Mouse (Mus musculus): Measurements from ENCODE around the gene Bmp10. TPM values are rescaled to one million over a fixed set of nuclear protein-coding genes. Genes with fewer than 3 reads are reported as not detected.
"Not testable (repeated sequence)": the region's sequence is repeated elsewhere in the genome, so short reads cannot be mapped to it uniquely, and the experiment has no call there.

The Bmp10 gene
- polyA plus RNA-seq, 1 experiment: not detected

- TF ChIP-seq CTCF (IDR thresholded peaks at IDR 0.05; ENCODE audit: control insufficient read depth, insufficient read depth, low read length) (no peak), POLR2A (IDR thresholded peaks at IDR 0.05; ENCODE audit: borderline replicate concordance, control insufficient read depth, low read depth, low read length) (no peak)
Observed at GRCm38 (mm10) chr6:87451771-87452170, 23.0 kb downstream of the Bmp10 start.

GRCm38 (mm10) chr6:87455507-87455906 is 26.7 kb downstream of the Bmp10 start:
- H3K27ac ChIP-seq (ENCODE audit: control insufficient read depth, insufficient read depth, low read depth, low read length, poor library complexity): no peak overlapping the region
- TF ChIP-seq CTCF (IDR thresholded peaks at IDR 0.05; ENCODE audit: control insufficient read depth, insufficient read depth, low read length): no peak
- no peak for TF ChIP-seq POLR2A (IDR thresholded peaks at IDR 0.05; ENCODE audit: borderline replicate concordance, control insufficient read depth, low read depth, low read length)
- WGBS: 67% methylated on average over 6 of the region's 6 CpGs
- H3K4me3 ChIP-seq (replicated peaks; ENCODE audit: control insufficient read depth, low read depth, low read length): no peak overlapping the region
- no peaks in the 10 kb centered on the region for H3K4me1 ChIP-seq (ENCODE audit: control insufficient read depth, insufficient read depth, low read length)

More at GRCm38 (mm10) chr6:87451771-87452170, 23.0 kb downstream of the Bmp10 start:
- H3K4me1 ChIP-seq (ENCODE audit: control insufficient read depth, insufficient read depth, low read length): no peaks in the 10 kb centered on the region
- WGBS: 80% methylated on average over 3 of the region's 3 CpGs
- H3K4me3 ChIP-seq (replicated peaks; ENCODE audit: control insufficient read depth, low read depth, low read length): no peak overlapping the region
- no peak overlapping the region for H3K27ac ChIP-seq (ENCODE audit: control insufficient read depth, insufficient read depth, low read depth, low read length, poor library complexity)

- H3K4me1 ChIP-seq (ENCODE audit: control insufficient read depth, insufficient read depth, low read length): no peaks in the 10 kb centered on the region
- WGBS: 40% methylated on average over 12 of the region's 12 CpGs
- no peak overlapping the region for H3K4me3 ChIP-seq (replicated peaks; ENCODE audit: control insufficient read depth, low read depth, low read length)
- no peak overlapping the region for H3K27ac ChIP-seq (ENCODE audit: control insufficient read depth, insufficient read depth, low read depth, low read length, poor library complexity)
- peak; percentile 96 for TF ChIP-seq CTCF (IDR thresholded peaks at IDR 0.05; ENCODE audit: control insufficient read depth, insufficient read depth, low read length)
- no peak for TF ChIP-seq POLR2A (IDR thresholded peaks at IDR 0.05; ENCODE audit: borderline replicate concordance, control insufficient read depth, low read depth, low read length)
Observed at GRCm38 (mm10) chr6:87466221-87466620, 37.4 kb downstream of the Bmp10 start.

GRCm38 (mm10) chr6:87467373-87467772 is 38.6 kb downstream of the Bmp10 start:
- 95% methylated on average over 1 of the region's 1 CpGs for WGBS
- no peak for TF ChIP-seq CTCF (IDR thresholded peaks at IDR 0.05; ENCODE audit: control insufficient read depth, insufficient read depth, low read length)
- no peak for TF ChIP-seq POLR2A (IDR thresholded peaks at IDR 0.05; ENCODE audit: borderline replicate concordance, control insufficient read depth, low read depth, low read length)
- Histone ChIP-seq H3K4me3 (replicated peaks; ENCODE audit: control insufficient read depth, low read depth, low read length) (no peak overlapping the region), H3K27ac (ENCODE audit: control insufficient read depth, insufficient read depth, low read depth, low read length, poor library complexity) (no peak overlapping the region), H3K4me1 (ENCODE audit: control insufficient read depth, insufficient read depth, low read length) (no peaks in the 10 kb centered on the region)

- Histone ChIP-seq H3K4me3 (replicated peaks; ENCODE audit: control insufficient read depth, low read depth, low read length) (no peak overlapping the region), H3K4me1 (ENCODE audit: control insufficient read depth, insufficient read depth, low read length) (no peaks in the 10 kb centered on the region), H3K27ac (ENCODE audit: control insufficient read depth, insufficient read depth, low read depth, low read length, poor library complexity) (no peak overlapping the region)
- no peak for TF ChIP-seq CTCF (IDR thresholded peaks at IDR 0.05; ENCODE audit: control insufficient read depth, insufficient read depth, low read length)
- no peak for TF ChIP-seq POLR2A (IDR thresholded peaks at IDR 0.05; ENCODE audit: borderline replicate concordance, control insufficient read depth, low read depth, low read length)
- WGBS: 84% methylated on average over 10 of the region's 10 CpGs
Observed at GRCm38 (mm10) chr6:87468372-87468771, 39.6 kb downstream of the Bmp10 start.

GRCm38 (mm10) chr6:87470098-87470497 is 41.3 kb downstream of the Bmp10 start:
- H3K4me3 ChIP-seq (replicated peaks; ENCODE audit: control insufficient read depth, low read depth, low read length); H3K4me1 ChIP-seq (ENCODE audit: control insufficient read depth, insufficient read depth, low read length); H3K27ac ChIP-seq (ENCODE audit: control insufficient read depth, insufficient read depth, low read depth, low read length, poor library complexity): not testable (repeated sequence)
- 91% methylated on average over 12 of the region's 12 CpGs for WGBS

- Histone ChIP-seq H3K4me3 (replicated peaks; ENCODE audit: control insufficient read depth, low read depth, low read length) (no peak overlapping the region), H3K4me1 (ENCODE audit: control insufficient read depth, insufficient read depth, low read length) (no peaks in the 10 kb centered on the region), H3K27ac (ENCODE audit: control insufficient read depth, insufficient read depth, low read depth, low read length, poor library complexity) (no peak overlapping the region)
- no peak for TF ChIP-seq CTCF (IDR thresholded peaks at IDR 0.05; ENCODE audit: control insufficient read depth, insufficient read depth, low read length)
- no peak for TF ChIP-seq POLR2A (IDR thresholded peaks at IDR 0.05; ENCODE audit: borderline replicate concordance, control insufficient read depth, low read depth, low read length)
- WGBS: 85% methylated on average over 5 of the region's 5 CpGs
Observed at GRCm38 (mm10) chr6:87475223-87475622, 46.4 kb downstream of the Bmp10 start.

- Histone ChIP-seq H3K27ac (ENCODE audit: control insufficient read depth, insufficient read depth, low read depth, low read length, poor library complexity) (no peak overlapping the region), H3K4me3 (replicated peaks; ENCODE audit: control insufficient read depth, low read depth, low read length) (no peak overlapping the region), H3K4me1 (ENCODE audit: control insufficient read depth, insufficient read depth, low read length) (no peaks in the 10 kb centered on the region)
- TF ChIP-seq POLR2A (IDR thresholded peaks at IDR 0.05; ENCODE audit: borderline replicate concordance, control insufficient read depth, low read depth, low read length): no peak
- no peak for TF ChIP-seq CTCF (IDR thresholded peaks at IDR 0.05; ENCODE audit: control insufficient read depth, insufficient read depth, low read length)
- WGBS: 74% methylated on average over 4 of the region's 4 CpGs
Observed at GRCm38 (mm10) chr6:87478847-87479246, 50.1 kb downstream of the Bmp10 start.

- Histone ChIP-seq H3K4me3 (replicated peaks; ENCODE audit: control insufficient read depth, low read depth, low read length) (no peak overlapping the region), H3K27ac (ENCODE audit: control insufficient read depth, insufficient read depth, low read depth, low read length, poor library complexity) (no peak overlapping the region), H3K4me1 (ENCODE audit: control insufficient read depth, insufficient read depth, low read length) (no peaks in the 10 kb centered on the region)
- TF ChIP-seq POLR2A (IDR thresholded peaks at IDR 0.05; ENCODE audit: borderline replicate concordance, control insufficient read depth, low read depth, low read length): no peak
- no peak for TF ChIP-seq CTCF (IDR thresholded peaks at IDR 0.05; ENCODE audit: control insufficient read depth, insufficient read depth, low read length)
- WGBS: 75% methylated on average over 5 of the region's 5 CpGs
Observed at GRCm38 (mm10) chr6:87479291-87479999, 50.7 kb downstream of the Bmp10 start.
